In the genomic region with DNA sequence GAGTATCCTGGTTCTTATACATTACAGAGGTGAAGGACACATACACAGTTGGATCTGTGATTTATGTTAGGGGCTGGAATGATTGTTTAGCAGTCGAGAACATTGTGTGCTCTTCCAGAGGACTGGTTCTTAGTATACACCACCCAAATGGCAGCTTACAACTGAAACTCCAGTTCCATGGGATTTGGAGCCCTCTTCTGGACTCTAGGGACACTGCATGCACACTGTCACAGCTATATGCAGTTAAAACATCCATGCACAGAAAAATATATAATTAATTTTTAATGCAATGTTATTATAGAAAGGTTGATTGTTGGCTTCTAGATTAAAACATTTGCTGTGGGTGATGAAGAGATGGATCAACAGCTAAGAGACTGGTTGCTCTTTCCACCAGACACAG, we compare ENCODE assay signal across 18 mouse cellular contexts.
DNase-seq lines count a peak whose midpoint lies in the region; ATAC-seq and TF ChIP-seq lines count a peak whose summit lies in the region.
"Had no signal": no experiment of that assay in that cellular context is flagged by ENCODE, and none has a peak within 500 bp of the region (broad histone marks: within the 10 kb centered on the region; RNA-seq: fewer than 3 reads in every experiment).

No protein-coding gene starts in this region.

- TF ChIP-seq CTCF in kidney, adult 2 months (conservative IDR thresholded peaks at IDR 0.05; ENCODE audit: insufficient read depth, insufficient read length, low read depth, low read length): peak; percentile 33; the same call in 1 of the 2 replicates

- ATAC-seq in activated CD4-positive, CD25-positive, alpha-beta regulatory T cell, adult 4 months: no peak
- ATAC-seq in neural tube, embryonic 15.5 days (ENCODE audit: low FRiP score): no peak
- ATAC-seq: intestine, embryonic 15.5 days had no signal

- 75% methylated on average over 1 of the region's 1 CpGs for WGBS in kidney, adult 2 months
- 91% methylated on average over 1 of the region's 1 CpGs for WGBS in neural tube, embryonic 15.5 days

- no peaks in the 10 kb centered on the region for H3K27me3 ChIP-seq in kidney, adult 2 months (replicated peaks; ENCODE audit: control insufficient read depth, insufficient read depth, low read length)
- no peaks in the 10 kb centered on the region for H3K27me3 ChIP-seq in neural tube, embryonic 15.5 days (replicated peaks)
- H3K27me3 ChIP-seq: embryonic facial prominence, embryonic 15.5 days; forebrain, embryonic 12.5 days; intestine, embryonic 15.5 days had no signal

- no peaks in the 10 kb centered on the region for H3K36me3 ChIP-seq in kidney, adult 2 months (ENCODE audit: control insufficient read depth, insufficient read depth, low read length)
- no peaks in the 10 kb centered on the region for H3K36me3 ChIP-seq in neural tube, embryonic 15.5 days
- H3K36me3 ChIP-seq: embryonic facial prominence, embryonic 15.5 days; forebrain, embryonic 12.5 days; intestine, embryonic 15.5 days; midbrain, embryonic 10.5 days had no signal

- H3K4me3 ChIP-seq in kidney, adult 2 months (ENCODE audit: insufficient read depth, low read depth, low read length): no peak overlapping the region
- H3K4me3 ChIP-seq in neural tube, embryonic 15.5 days (replicated peaks): no peak overlapping the region
- H3K4me3 ChIP-seq: embryonic facial prominence, embryonic 15.5 days; forebrain, embryonic 12.5 days; intestine, embryonic 15.5 days; midbrain, embryonic 10.5 days had no signal

- H3K9ac ChIP-seq in neural tube, embryonic 15.5 days (replicated peaks): no peak overlapping the region
- H3K9ac ChIP-seq: embryonic facial prominence, embryonic 15.5 days; forebrain, embryonic 12.5 days; intestine, embryonic 15.5 days had no signal

- H3K9me3 ChIP-seq in neural tube, embryonic 15.5 days (replicated peaks): no peaks in the 10 kb centered on the region
- H3K9me3 ChIP-seq: embryonic facial prominence, embryonic 15.5 days; forebrain, embryonic 12.5 days; intestine, embryonic 15.5 days; midbrain, embryonic 10.5 days had no signal

- H3K4me1 ChIP-seq in kidney, adult 2 months (ENCODE audit: control insufficient read depth, insufficient read depth, low read length): no peaks in the 10 kb centered on the region
- H3K4me1 ChIP-seq in neural tube, embryonic 15.5 days: no peaks in the 10 kb centered on the region
- H3K4me1 ChIP-seq: embryonic facial prominence, embryonic 15.5 days; forebrain, embryonic 12.5 days; intestine, embryonic 15.5 days; midbrain, embryonic 10.5 days had no signal

- no peak overlapping the region for H3K4me2 ChIP-seq in neural tube, embryonic 15.5 days
- H3K4me2 ChIP-seq: embryonic facial prominence, embryonic 15.5 days; forebrain, embryonic 12.5 days; intestine, embryonic 15.5 days had no signal

- TF ChIP-seq POLR2A in kidney, adult 2 months (IDR thresholded peaks at IDR 0.05; ENCODE audit: low read depth, low read length): no peak

- no peak overlapping the region for H3K27ac ChIP-seq in kidney, adult 2 months (ENCODE audit: insufficient read depth, low read depth, low read length)
- no peak overlapping the region for H3K27ac ChIP-seq in neural tube, embryonic 15.5 days (replicated peaks)
- H3K27ac ChIP-seq: embryonic facial prominence, embryonic 15.5 days; forebrain, embryonic 12.5 days; intestine, embryonic 15.5 days; midbrain, embryonic 10.5 days had no signal

- DNase-seq in embryo, embryonic 11 days: peak; percentile 3
- DNase-seq in embryo, embryonic 10 days (ENCODE audit: low spot score): no peak
- no peak for DNase-seq in kidney, adult 2 months
- no peak for DNase-seq in kidney, postnatal 4 days
- peak; percentile 18 for DNase-seq in 3T3-L1 (ENCODE audit: low read depth, low spot score)
- peak; percentile 31 for DNase-seq in R1 (ENCODE audit: low read depth, low spot score)
- DNase-seq: cerebellum, adult 9-11 months; gastrocnemius, postnatal 10 days; heart, postnatal 4 days; liver; lung, postnatal 14 days; thymus, postnatal 14 days had no signal

Comparison
In these comparisons a context has a peak if more than half of its experiments do, and no peak if none do; other contexts are left out.
1. DNase-seq: peak in embryo, embryonic 11 days (single experiment), 3T3-L1 (single experiment) and R1 (single experiment); none in embryo, embryonic 10 days (single experiment), kidney, adult 2 months (single experiment) and kidney, postnatal 4 days (0 of 2).